Mouse (Mus musculus): ENCODE results near the gene Itga8. TPM values are rescaled to one million over a fixed set of nuclear protein-coding genes. Genes with fewer than 3 reads are reported as not detected.

The Itga8 gene
- polyA plus RNA-seq, 1 experiment from 2014 or later = 27.5 TPM

DNA sequence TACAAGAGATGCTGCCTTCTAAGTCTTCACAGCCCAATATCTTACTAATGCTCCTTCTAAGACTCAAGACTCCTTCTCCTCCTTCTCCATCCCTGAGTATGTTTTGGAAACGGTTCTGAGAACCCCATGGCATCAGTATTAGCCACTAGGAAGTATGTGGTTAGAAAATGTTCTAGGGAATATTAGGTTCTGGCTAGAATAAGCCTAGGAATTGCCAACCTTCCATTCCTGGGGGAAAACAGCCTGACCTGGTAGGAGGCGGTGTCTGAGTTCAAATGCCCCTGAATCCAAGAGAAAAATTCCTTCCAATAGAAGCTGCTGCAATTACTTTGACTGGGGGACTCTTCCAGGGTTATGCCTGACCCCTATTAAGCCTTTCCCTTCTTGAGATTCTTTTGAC is 24.1 kb upstream of the Itga8 start:
- ATAC-seq (replicated peaks; ENCODE audit: low FRiP score, low TSS enrichment, low read depth) (no peak), DNase-seq (ENCODE audit: low spot score) (no peak)
- Histone ChIP-seq H3K9me3 (ENCODE audit: control insufficient read depth, low read length) (no peaks in the 10 kb centered on the region), H3K27me3 (replicated peaks; ENCODE audit: control insufficient read depth, insufficient read depth, low read length) (no peaks in the 10 kb centered on the region), H3K4me1 (replicated peaks; ENCODE audit: control insufficient read depth, insufficient read depth, low read length) (no peaks in the 10 kb centered on the region), H3K4me3 (ENCODE audit: low read depth, low read length) (no peak overlapping the region), H3K36me3 (ENCODE audit: control insufficient read depth, insufficient read depth, low read length) (no peaks in the 10 kb centered on the region), H3K9ac (ENCODE audit: low read length) (no peak overlapping the region), H3K4me2 (ENCODE audit: low read length) (no peak overlapping the region), H3K27ac (ENCODE audit: low read depth) (no peak overlapping the region)
- WGBS = 81% methylated on average over 2 of the region's 2 CpGs

- no peaks in the 10 kb centered on the region for H3K4me1 ChIP-seq (replicated peaks; ENCODE audit: control insufficient read depth, insufficient read depth, low read length)
- no peak overlapping the region for H3K9ac ChIP-seq (ENCODE audit: low read length)
- no peak for DNase-seq (ENCODE audit: low spot score)
- no peak overlapping the region for H3K4me3 ChIP-seq (ENCODE audit: low read depth, low read length)
- no peaks in the 10 kb centered on the region for H3K36me3 ChIP-seq (ENCODE audit: control insufficient read depth, insufficient read depth, low read length)
- H3K9me3 ChIP-seq (ENCODE audit: control insufficient read depth, low read length) = no peaks in the 10 kb centered on the region
- no peak for ATAC-seq (replicated peaks; ENCODE audit: low FRiP score, low TSS enrichment, low read depth)
- H3K4me2 ChIP-seq (ENCODE audit: low read length) = no peak overlapping the region
- no peaks in the 10 kb centered on the region for H3K27me3 ChIP-seq (replicated peaks; ENCODE audit: control insufficient read depth, insufficient read depth, low read length)
- WGBS = 66% methylated on average over 6 of the region's 6 CpGs
- H3K27ac ChIP-seq (ENCODE audit: low read depth) = no peak overlapping the region
Observed at GRCm38 (mm10) chr2:12325417-12325816, 23.7 kb upstream of the Itga8 start.

GRCm38 (mm10) chr2:12320914-12321313 is 19.2 kb upstream of the Itga8 start:
- H3K36me3 ChIP-seq (ENCODE audit: control insufficient read depth, insufficient read depth, low read length) = no peaks in the 10 kb centered on the region
- H3K9ac ChIP-seq (ENCODE audit: low read length) = no peak overlapping the region
- H3K9me3 ChIP-seq (ENCODE audit: control insufficient read depth, low read length) = no peaks in the 10 kb centered on the region
- DNase-seq (ENCODE audit: low spot score) = no peak
- no peak overlapping the region for H3K4me3 ChIP-seq (ENCODE audit: low read depth, low read length)
- no peak for ATAC-seq (replicated peaks; ENCODE audit: low FRiP score, low TSS enrichment, low read depth)
- no peak overlapping the region for H3K4me2 ChIP-seq (ENCODE audit: low read length)
- H3K27me3 ChIP-seq (replicated peaks; ENCODE audit: control insufficient read depth, insufficient read depth, low read length) = no peaks in the 10 kb centered on the region
- no peaks in the 10 kb centered on the region for H3K4me1 ChIP-seq (replicated peaks; ENCODE audit: control insufficient read depth, insufficient read depth, low read length)
- 94% methylated on average over 4 of the region's 4 CpGs for WGBS
- H3K27ac ChIP-seq (ENCODE audit: low read depth) = no peak overlapping the region

GRCm38 (mm10) chr2:12318715-12319114 is 17.0 kb upstream of the Itga8 start:
- 84% methylated on average over 3 of the region's 3 CpGs for WGBS
- H3K36me3 ChIP-seq (ENCODE audit: control insufficient read depth, insufficient read depth, low read length) = no peaks in the 10 kb centered on the region
- H3K9ac ChIP-seq (ENCODE audit: low read length) = no peak overlapping the region
- H3K4me3 ChIP-seq (ENCODE audit: low read depth, low read length) = no peak overlapping the region
- H3K4me2 ChIP-seq (ENCODE audit: low read length) = no peak overlapping the region
- no peak overlapping the region for H3K27ac ChIP-seq (ENCODE audit: low read depth)
- H3K27me3 ChIP-seq (replicated peaks; ENCODE audit: control insufficient read depth, insufficient read depth, low read length) = no peaks in the 10 kb centered on the region
- no peaks in the 10 kb centered on the region for H3K9me3 ChIP-seq (ENCODE audit: control insufficient read depth, low read length)
- H3K4me1 ChIP-seq (replicated peaks; ENCODE audit: control insufficient read depth, insufficient read depth, low read length) = no peaks in the 10 kb centered on the region
- ATAC-seq (replicated peaks; ENCODE audit: low FRiP score, low TSS enrichment, low read depth) = no peak
- no peak for DNase-seq (ENCODE audit: low spot score)

- ATAC-seq (replicated peaks; ENCODE audit: low FRiP score, low TSS enrichment, low read depth) (no peak), DNase-seq (ENCODE audit: low spot score) (no peak)
Observed at GRCm38 (mm10) chr2:12318036-12318435, 16.3 kb upstream of the Itga8 start.

GRCm38 (mm10) chr2:12317343-12317742 is 15.6 kb upstream of the Itga8 start:
- no peaks in the 10 kb centered on the region for H3K4me1 ChIP-seq (replicated peaks; ENCODE audit: control insufficient read depth, insufficient read depth, low read length)
- no peak overlapping the region for H3K9ac ChIP-seq (ENCODE audit: low read length)
- no peak overlapping the region for H3K4me2 ChIP-seq (ENCODE audit: low read length)
- no peak overlapping the region for H3K27ac ChIP-seq (ENCODE audit: low read depth)
- WGBS = 67% methylated on average over 5 of the region's 5 CpGs
- no peaks in the 10 kb centered on the region for H3K27me3 ChIP-seq (replicated peaks; ENCODE audit: control insufficient read depth, insufficient read depth, low read length)
- no peak overlapping the region for H3K4me3 ChIP-seq (ENCODE audit: low read depth, low read length)
- DNase-seq (ENCODE audit: low spot score) = no peak
- ATAC-seq (replicated peaks; ENCODE audit: low FRiP score, low TSS enrichment, low read depth) = no peak
- H3K36me3 ChIP-seq (ENCODE audit: control insufficient read depth, insufficient read depth, low read length) = no peaks in the 10 kb centered on the region
- H3K9me3 ChIP-seq (ENCODE audit: control insufficient read depth, low read length) = no peaks in the 10 kb centered on the region

More at GRCm38 (mm10) chr2:12318036-12318435, 16.3 kb upstream of the Itga8 start:
- no peak overlapping the region for H3K9ac ChIP-seq (ENCODE audit: low read length)
- H3K4me1 ChIP-seq (replicated peaks; ENCODE audit: control insufficient read depth, insufficient read depth, low read length) = no peaks in the 10 kb centered on the region
- 77% methylated on average over 4 of the region's 4 CpGs for WGBS
- no peaks in the 10 kb centered on the region for H3K27me3 ChIP-seq (replicated peaks; ENCODE audit: control insufficient read depth, insufficient read depth, low read length)
- H3K4me2 ChIP-seq (ENCODE audit: low read length) = no peak overlapping the region
- H3K36me3 ChIP-seq (ENCODE audit: control insufficient read depth, insufficient read depth, low read length) = no peaks in the 10 kb centered on the region
- no peak overlapping the region for H3K4me3 ChIP-seq (ENCODE audit: low read depth, low read length)
- no peak overlapping the region for H3K27ac ChIP-seq (ENCODE audit: low read depth)
- no peaks in the 10 kb centered on the region for H3K9me3 ChIP-seq (ENCODE audit: control insufficient read depth, low read length)

DNA sequence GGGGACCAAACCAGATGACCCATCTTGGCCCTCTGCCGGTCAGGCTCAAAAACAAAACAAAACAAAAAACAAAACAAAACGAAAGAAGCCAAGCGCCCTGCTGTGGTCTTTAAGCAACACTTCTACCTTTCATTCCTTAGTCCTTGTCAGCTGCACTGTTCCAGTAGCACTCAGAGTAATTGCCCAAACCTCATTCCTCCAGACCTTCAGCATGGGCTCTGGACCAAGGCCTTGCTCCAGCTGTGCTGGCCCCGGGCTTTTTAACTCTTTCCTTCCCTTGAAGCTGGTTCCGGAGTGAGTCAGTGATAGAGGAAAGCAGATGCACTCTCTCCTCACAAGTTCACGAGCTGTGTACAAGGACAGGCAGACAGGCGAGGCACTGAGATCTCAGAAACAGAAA is 14.6 kb upstream of the Itga8 start:
- no peak overlapping the region for H3K27ac ChIP-seq (ENCODE audit: low read depth)
- no peaks in the 10 kb centered on the region for H3K4me1 ChIP-seq (replicated peaks; ENCODE audit: control insufficient read depth, insufficient read depth, low read length)
- no peak for ATAC-seq (replicated peaks; ENCODE audit: low FRiP score, low TSS enrichment, low read depth)
- 35% methylated on average over 7 of the region's 7 CpGs for WGBS
- H3K27me3 ChIP-seq (replicated peaks; ENCODE audit: control insufficient read depth, insufficient read depth, low read length) = no peaks in the 10 kb centered on the region
- H3K9ac ChIP-seq (ENCODE audit: low read length) = no peak overlapping the region
- DNase-seq (ENCODE audit: low spot score) = no peak
- no peak overlapping the region for H3K4me3 ChIP-seq (ENCODE audit: low read depth, low read length)
- H3K9me3 ChIP-seq (ENCODE audit: control insufficient read depth, low read length) = no peaks in the 10 kb centered on the region
- no peak overlapping the region for H3K4me2 ChIP-seq (ENCODE audit: low read length)
- H3K36me3 ChIP-seq (ENCODE audit: control insufficient read depth, insufficient read depth, low read length) = no peaks in the 10 kb centered on the region

DNA sequence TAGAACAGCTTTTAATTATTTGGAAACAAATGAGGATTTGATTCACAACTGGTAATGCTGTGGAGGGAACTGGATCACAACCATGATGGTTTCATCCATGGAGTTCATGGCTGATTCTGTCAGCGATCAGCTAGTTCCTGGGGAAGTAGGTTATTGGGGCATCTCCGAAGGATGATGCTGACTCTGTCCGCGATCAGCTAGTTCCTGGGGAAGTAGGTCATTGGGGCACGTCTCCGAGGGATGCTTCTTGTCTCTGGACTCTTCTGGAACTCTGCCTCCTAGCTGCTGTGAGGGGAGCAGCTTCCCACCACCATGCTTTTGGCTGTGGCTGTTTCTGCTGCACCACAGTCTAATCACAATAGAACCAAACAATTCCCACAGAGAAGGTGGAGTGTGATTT is 12.3 kb upstream of the Itga8 start:
- DNase-seq (ENCODE audit: low spot score) = no peak
- WGBS = 68% methylated on average over 6 of the region's 6 CpGs
- no peak for ATAC-seq (replicated peaks; ENCODE audit: low FRiP score, low TSS enrichment, low read depth)

DNA sequence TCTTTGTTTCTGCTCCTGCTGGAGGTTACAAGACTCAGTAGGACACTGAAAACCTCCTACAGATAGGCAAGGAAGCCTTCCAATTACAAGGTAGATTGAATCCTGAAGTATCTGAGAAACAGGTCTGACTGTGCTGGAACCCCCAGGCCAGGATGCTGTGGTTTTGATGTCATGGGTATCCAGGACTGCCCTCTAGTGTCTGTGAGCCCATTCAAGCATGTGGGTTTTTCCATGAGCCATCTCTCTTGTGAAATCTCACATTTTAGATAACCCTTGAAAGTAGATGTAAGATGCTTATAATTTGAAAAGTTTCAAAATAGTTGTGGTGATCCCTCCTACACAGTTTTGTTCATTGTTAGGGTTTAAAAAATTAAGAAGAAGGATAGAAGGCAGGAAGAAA is 6.7 kb upstream of the Itga8 start:
- Histone ChIP-seq H3K9me3 (ENCODE audit: control insufficient read depth, low read length) (no peaks in the 10 kb centered on the region), H3K4me2 (ENCODE audit: low read length) (no peak overlapping the region), H3K36me3 (ENCODE audit: control insufficient read depth, insufficient read depth, low read length) (no peaks in the 10 kb centered on the region), H3K4me1 (replicated peaks; ENCODE audit: control insufficient read depth, insufficient read depth, low read length) (peaks cover 4% of the 10 kb centered on the region; the same call in 1 of the 2 replicates), H3K27me3 (replicated peaks; ENCODE audit: control insufficient read depth, insufficient read depth, low read length) (no peaks in the 10 kb centered on the region), H3K4me3 (ENCODE audit: low read depth, low read length) (no peak overlapping the region), H3K27ac (ENCODE audit: low read depth) (no peak overlapping the region), H3K9ac (ENCODE audit: low read length) (no peak overlapping the region)
- no peak for DNase-seq (ENCODE audit: low spot score)
- no peak for ATAC-seq (replicated peaks; ENCODE audit: low FRiP score, low TSS enrichment, low read depth)

More for the DNA sequence above, 12.3 kb upstream of the Itga8 start:
- Histone ChIP-seq H3K9me3 (ENCODE audit: control insufficient read depth, low read length) (no peaks in the 10 kb centered on the region), H3K4me3 (ENCODE audit: low read depth, low read length) (no peak overlapping the region), H3K27ac (ENCODE audit: low read depth) (no peak overlapping the region), H3K27me3 (replicated peaks; ENCODE audit: control insufficient read depth, insufficient read depth, low read length) (no peaks in the 10 kb centered on the region), H3K9ac (ENCODE audit: low read length) (no peak overlapping the region), H3K4me1 (replicated peaks; ENCODE audit: control insufficient read depth, insufficient read depth, low read length) (no peaks in the 10 kb centered on the region), H3K36me3 (ENCODE audit: control insufficient read depth, insufficient read depth, low read length) (no peaks in the 10 kb centered on the region), H3K4me2 (ENCODE audit: low read length) (no peak overlapping the region)
